Mouse (Mus musculus) gastrocnemius, postnatal 4 days (tissue): ENCODE measurements at regions not wholly inside any gene's neighbourhood (a gene's known extent, or its start where the extent isn't known, plus 50 kb on each side); places are given as distances from the start of the nearest gene placed in this dataset.

Source experiments
- DNase-seq, 2 experiments: peaks; one replicate each; pipeline ENCODE4 v3.0.0; 2021 to 2022; ENCODE audit warnings: low spot score in 2 of 2, mixed read lengths in 2 of 2

DNA sequence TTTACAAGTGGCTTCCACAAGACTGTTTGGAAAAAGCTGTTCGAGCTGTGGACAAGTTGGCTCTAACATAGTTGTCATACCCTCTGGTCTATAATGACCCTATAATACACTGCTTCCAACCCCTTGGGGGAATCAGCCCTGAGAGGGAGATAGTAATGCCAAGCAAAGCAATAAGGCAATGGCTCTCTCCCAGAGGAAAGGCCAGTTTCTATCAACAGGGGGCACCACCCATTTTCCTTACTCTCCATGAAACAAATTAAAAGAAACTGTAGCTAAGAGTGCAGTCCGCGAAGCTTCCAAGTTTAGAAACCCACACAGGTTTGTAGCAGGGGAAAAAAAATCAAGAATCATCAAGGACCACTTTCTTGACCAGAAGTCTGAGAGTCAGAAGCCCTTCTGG, 115.9 kb upstream of the Sstr4 start:
- no peak for DNase-seq

DNA sequence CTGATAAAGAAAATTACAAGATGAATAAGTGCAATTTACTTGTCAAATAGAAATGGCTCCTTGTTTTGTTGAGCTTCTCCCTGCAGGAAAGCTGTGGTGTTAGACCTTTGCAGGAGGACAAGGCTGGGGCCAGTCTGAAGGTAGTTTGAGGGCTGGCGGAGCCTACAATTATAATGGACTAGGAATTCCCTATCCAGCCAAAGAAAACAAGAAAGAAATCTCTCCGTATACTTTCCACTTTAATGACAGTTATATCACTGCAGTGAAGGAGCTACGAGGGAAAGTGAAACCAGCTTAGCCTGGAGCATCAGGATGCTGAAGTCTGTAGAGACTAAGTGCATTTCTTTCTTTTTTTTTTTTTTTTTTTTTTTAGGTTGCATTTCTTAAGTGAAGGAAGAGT, 104.8 kb upstream of the Sstr4 start:
- DNase-seq: no peak

DNA sequence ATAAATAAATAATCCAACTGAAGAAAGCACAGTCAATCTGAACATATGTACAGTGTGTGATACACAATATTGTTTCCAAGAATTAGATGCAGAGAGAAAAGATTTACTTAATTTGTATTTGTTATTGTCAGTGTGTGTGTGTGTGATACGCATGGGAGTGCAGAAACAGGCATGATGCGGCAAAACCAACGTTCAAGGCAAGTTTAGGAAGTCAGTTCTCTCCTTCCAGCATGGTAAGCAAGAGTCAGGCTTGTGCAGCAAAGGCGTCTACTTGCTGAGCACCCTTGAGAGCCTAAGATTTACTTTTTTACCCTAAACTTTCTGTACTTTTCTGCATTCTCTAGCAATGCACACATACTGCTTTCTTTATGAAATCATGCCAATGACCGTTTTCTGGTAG, 102.7 kb upstream of the Sstr4 start:
- no peak for DNase-seq

DNA sequence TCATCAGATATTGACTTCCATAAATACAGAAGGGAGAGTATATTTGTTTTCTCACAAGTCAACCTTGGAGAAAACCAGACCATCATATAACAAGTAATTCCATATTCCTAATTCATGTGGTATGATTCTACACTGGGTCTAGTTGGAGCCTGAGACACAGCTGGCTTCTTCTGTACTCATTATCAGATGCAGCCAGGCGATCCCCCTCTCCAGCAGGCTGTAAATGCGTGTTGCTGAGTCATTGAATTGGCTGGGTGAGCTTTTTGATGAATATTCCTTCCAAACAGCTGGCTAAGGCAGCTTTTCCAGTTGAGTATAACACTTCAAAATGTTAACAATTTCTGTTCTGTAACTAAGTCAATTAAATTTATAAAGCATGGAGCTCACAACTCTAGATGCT, 102.2 kb upstream of the Sstr4 start:
- peak in 1 of 2 experiments; percentile 32 for DNase-seq

DNA sequence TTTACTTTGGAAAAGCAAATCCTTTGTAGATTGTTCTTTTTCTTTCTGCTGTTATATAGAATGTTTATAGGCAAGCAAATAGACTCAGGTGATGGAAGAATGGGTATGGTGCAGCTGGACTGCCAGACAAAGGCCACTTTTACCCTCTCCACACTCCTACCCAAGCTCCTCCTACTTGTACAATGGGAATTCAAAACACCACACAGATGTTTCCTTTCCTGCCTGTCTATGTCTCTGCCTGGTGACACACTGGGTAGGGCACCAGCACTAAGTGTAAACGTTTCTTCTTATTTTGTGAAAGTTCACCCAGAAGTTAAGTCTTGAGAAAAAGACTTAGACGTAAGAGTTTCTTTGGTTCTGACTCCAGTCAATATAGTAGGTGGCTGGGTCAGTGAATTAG, 94.3 kb upstream of the Sstr4 start:
- DNase-seq: no peak

DNA sequence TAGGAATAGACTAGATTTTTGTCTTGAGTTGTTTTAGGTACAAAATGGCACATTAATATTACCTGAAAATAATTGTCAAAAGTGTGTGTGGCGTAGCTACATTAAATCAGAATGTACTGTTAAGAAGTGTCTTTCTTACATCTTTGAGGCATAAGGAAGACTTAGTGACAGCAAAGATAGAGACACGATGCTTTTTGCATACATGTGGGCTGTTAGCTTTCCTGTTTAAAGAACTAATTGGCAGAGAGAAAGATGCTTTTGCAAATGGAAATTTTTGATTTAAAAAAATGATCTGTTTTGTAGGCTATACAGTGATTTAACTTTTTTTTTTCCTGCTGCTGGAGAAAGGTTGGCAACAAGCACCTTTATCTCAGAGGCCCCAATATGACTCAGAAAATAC, 82.9 kb upstream of the Sstr4 start:
- DNase-seq: no peak

DNA sequence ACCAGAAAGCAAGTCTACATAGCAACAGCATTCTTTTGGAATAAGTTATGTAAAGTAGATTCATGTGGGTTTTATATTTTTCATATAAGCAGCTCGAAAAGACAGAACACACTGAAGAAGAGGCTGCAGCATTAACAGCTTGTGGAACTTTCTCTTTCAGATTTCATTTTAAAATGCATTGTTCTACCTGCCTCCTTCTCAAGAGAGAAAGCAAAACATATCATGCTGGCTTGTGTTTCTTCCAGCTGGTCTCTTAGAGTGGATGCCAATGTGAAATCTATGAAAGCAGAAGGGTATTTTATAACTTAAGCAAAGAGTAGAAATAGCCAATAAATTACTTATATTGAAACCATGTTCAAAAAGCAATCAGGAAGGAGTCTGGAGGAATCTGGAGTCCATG, 74.2 kb upstream of the Sstr4 start:
- no peak for DNase-seq

DNA sequence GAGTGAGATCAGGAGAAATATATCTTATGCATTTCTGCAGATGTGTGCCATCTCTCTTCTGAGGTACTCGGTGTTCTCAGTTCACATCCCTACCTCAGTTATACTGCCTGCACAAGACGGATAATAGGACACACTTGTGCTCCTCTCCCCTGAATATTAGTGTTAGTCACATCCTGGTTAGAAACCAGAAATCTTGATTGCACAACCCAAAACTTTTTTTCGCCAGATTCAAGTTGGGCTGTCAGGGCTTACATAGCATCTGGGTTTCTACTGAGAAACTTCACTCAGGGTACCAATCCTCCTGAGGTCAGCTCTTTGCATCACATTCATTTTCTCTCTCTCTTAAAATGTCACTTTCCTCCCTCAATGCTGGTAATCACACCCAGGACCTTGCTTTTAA, 69.8 kb upstream of the Sstr4 start:
- no peak for DNase-seq

DNA sequence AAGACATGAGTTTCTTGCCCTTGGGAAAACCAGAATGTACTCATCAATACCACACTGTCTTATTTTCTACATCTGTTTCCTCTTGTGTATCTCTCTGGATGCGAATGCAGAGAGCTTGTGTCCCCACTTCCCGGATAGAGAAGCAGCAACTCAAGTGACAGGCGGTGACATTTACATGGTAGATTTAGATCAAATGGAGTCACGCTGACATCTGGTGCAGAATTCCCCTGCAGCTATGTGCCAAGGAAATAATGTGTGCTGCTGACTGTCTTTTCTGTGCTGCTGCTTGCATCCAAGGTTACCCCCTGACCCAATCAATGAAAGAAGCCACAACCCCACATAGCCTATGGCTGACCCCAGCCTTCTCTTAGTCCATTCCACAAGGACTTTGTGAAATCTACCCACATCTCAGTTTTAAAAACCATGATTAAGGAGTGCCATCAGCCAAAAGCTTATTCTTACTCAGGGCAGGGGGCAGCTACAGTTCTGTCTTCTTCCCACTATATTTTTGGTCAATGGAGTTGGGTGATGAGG, 69.2 kb upstream of the Sstr4 start:
- no peak for DNase-seq

DNA sequence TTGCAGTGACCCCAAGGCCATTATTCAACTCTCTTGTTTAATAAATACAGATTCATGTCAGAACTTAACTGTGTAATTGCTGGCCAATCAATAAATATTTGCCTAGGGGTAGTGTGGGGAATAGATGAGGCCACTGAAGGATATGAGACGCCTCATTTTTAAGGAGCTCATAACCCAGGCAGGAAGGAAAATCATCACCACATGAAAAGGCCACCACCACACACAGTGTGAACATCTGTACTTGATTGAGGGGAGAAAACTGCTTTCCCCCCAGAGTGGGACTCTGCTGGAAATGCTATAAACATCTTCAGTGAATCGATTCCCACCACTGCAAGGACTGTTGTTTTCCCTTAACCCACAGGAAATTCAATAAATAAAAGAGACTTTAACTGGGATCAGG, 68.7 kb upstream of the Sstr4 start:
- no peak for DNase-seq

DNA sequence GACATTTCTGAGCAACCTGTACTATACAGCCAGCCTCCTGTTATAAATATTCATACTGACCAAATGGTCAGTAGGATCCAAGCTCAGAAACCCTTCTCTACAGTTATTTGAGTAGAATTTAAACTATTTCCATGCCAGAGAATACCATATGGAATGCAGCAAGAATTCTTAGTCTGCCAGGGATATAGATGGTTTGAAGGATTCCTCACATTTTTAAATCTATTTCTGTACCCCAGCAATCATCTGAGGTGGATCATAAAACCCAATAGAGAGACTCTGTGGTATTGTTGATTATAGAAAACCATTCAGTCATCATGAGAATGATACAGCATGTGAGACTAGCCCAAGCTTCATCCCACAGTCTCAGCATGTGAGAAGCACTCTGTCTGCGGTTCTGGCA, 67.6 kb upstream of the Sstr4 start:
- no peak for DNase-seq

DNA sequence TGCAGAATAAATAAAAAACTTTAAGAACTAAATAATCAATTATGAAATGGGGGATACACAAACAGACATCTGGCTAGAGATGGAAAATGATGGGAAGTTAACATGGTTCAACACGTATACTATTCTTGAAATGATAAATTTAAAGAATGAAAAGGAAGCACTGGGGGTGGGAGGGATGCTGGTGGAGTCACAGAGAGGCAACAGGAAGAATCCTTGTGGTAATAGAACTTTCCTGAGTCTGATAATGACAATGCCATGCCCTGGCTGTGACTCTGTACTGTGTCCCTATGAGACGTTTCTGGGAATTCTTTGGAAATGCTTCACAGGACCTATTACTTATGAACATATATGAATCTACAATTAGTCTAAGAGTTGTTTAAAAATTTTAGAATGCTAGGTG, 64.8 kb upstream of the Sstr4 start:
- no peak for DNase-seq

DNA sequence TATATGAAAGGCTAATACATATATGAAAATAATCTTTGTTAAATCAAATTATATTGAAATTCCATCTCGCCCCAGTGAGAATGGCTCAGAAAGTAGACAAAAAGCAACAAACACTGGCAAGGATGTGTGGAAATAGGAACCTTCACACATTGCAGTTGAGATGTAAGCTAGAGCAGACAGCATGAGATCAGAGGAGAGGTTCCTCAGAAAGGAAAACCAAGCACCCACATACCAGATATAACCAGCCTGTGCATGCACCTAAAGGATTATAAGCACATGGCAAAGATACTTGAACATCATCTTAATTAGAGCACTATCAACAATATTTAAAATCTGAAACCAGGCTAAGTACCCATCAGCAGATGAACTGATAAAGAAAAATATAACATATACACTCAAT, 60.6 kb upstream of the Sstr4 start:
- DNase-seq: no peak

DNA sequence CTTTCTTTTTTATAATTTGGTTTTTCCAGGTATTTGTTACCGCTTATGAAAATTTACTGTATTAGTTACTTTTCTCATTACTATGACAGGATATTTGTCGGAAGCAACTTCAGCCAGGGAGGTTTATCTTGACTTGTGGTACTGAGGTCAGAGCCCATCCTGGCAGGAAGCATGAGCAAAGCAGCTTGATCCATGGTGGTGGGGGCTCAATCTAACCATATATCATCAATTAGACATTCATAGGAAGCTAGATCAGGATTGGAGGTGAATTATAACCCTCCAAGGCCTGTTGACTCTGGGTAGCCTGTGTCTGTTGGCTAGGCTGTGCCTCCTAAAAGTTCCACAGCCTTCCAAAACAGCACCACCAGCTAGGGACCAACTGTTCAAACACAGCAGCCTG, 58.5 kb upstream of the Sstr4 start:
- no peak for DNase-seq

DNA sequence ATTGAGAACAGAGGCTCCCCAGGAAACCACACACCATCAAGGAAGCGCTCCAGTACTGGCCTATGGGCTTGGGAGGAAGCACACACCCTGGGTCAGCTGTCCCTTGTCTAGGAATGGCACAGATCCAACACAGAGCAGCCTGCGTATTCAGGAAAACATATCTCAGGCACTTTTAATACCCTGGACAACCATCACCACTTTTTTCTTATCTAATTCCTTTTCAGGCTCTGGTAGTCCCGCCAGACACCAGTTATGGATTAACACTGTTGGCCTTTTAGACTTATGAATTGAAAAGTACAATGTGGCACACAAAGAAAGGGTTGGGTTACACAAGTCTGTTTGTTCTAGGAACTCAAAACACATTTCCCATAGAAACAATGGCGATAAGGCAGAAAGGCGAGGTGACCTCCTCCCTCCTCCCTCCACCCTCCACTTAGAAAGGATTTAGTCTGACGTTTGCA, 56.8 kb upstream of the Sstr4 start:
- no peak for DNase-seq

DNA sequence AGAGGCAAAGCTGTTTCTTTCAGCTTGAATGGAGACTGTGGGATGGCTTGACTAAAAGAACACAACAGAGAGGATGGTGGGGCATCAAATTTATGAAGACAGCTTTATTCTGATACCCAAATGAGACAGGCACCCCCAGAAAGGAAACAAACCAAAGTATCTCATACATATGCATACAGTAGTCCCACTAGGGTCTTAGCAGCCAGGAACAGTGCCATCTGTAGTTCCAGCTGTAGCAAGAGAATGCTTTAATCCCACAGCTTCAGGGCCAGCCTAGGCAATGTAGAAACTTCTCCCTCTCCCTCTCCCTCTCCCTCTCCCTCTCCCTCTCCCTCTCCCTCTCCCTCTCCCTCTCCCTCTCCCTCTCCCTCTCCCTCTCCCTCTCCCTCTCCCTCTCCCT, 56.2 kb upstream of the Sstr4 start:
- no peak for DNase-seq

DNA sequence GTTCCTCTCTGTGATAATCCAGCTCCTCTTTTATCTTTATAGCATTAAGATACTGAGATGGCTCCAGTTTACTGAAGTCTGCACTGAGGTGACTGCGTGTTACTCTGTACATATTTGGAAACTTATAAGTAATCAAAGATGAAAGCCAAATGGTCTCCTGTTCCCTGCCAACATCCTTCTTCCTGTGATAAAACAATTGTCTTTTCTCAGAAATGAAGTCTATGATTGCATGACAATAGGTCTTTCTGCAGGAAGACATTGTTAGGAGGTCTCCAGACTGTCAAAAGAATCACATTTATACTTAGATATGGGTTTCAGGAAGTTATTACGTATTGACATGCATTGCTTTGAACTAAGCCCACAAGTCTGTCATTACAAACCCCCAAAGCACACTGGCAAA, 51.0 kb upstream of the Sstr4 start:
- DNase-seq: no peak
